Mouse (Mus musculus): ENCODE data around the gene Olfr745. TPM values are rescaled to one million over a fixed set of nuclear protein-coding genes. Genes with fewer than 3 reads are reported as not detected.

Olfr745 gene
- polyA plus RNA-seq (2012; rRNA removed), result not detected in 2 replicates

DNA sequence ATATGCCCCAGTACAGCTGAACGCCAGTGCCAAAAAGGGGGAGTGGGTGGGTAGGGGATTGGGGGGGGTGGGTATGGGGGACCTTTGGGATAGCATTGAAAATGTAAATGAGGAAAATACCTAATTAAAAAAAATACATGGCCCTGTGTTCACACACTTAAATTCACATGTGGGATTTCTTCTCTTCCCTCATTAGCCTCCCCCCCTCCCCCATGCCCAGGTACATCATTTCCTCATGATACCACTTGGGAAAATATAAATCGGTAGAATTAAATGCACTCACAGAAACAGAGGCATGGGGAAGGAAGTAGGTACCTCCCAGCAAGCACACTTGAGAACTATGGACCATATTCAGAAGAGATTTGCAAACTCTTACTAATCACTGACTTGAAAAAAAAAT is at the start of gene Olfr745:
Gene Olfr745 (plus strand): TSS at position 301 of the 400 bp plus-strand sequence.
- 82% methylated on average over 2 of the region's 2 CpGs for WGBS
- Histone ChIP-seq H3K27me3 (ENCODE audit: control insufficient read depth, insufficient read depth, low read length) (no peaks in the 10 kb centered on the region), H3K4me1 (ENCODE audit: control insufficient read depth, insufficient read depth, low read length) (no peaks in the 10 kb centered on the region), H3K27ac (ENCODE audit: insufficient read depth, low read length) (no peak within 1 kb of the TSS), H3K4me3 (replicated peaks; ENCODE audit: insufficient read depth, low read depth, low read length) (no peak within 1 kb of the TSS)
- no peak for DNase-seq
- TF ChIP-seq CTCF (IDR thresholded peaks at IDR 0.05; ENCODE audit: borderline replicate concordance, insufficient read depth, low read depth, low read length), result no peak

GRCm38 (mm10) chr14:50614579-50614978 is 24.6 kb upstream of the Olfr745 start, which contains the start of gene Olfr744:
TSS of gene Olfr744 (plus strand) at chr14:50614879.
- Histone ChIP-seq H3K27me3 (ENCODE audit: control insufficient read depth, insufficient read depth, low read length) (no peaks in the 10 kb centered on the region), H3K4me3 (replicated peaks; ENCODE audit: insufficient read depth, low read depth, low read length) (no peak within 1 kb of the TSS), H3K27ac (ENCODE audit: insufficient read depth, low read length) (no peak within 1 kb of the TSS), H3K4me1 (ENCODE audit: control insufficient read depth, insufficient read depth, low read length) (no peaks in the 10 kb centered on the region)
- DNase-seq, result no peak
- no peak for TF ChIP-seq POLR2A (IDR thresholded peaks at IDR 0.05; ENCODE audit: borderline replicate concordance, insufficient read depth, low read length)
- TF ChIP-seq CTCF (IDR thresholded peaks at IDR 0.05; ENCODE audit: borderline replicate concordance, insufficient read depth, low read depth, low read length), result no peak
- WGBS, result 81% methylated on average over 2 of the region's 2 CpGs

DNA sequence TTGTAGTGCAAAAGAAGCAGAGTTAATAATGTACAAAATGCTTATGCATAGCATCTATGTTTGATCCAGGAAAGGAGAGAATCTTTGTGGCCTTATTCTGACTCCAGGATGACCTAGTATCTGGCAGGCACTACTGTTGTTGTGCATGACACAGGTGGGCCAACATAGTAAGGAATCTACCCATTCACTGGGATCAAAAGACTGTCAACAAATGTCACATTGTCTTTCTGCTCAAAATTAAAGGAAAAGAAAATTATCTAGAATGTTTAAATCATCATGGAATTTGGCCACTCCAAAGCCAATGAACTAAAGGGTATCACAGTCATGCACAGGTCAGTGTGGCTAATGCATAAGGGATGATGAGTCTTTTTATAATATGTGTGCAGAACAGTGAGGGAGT is 7.6 kb downstream of the Olfr745 start, which contains the start of gene Olfr746:
Gene Olfr746 (plus strand): TSS at position 301 of the 400 bp plus-strand sequence.
- no peak for TF ChIP-seq POLR2A (IDR thresholded peaks at IDR 0.05; ENCODE audit: borderline replicate concordance, insufficient read depth, low read length)
- TF ChIP-seq CTCF (IDR thresholded peaks at IDR 0.05; ENCODE audit: borderline replicate concordance, insufficient read depth, low read depth, low read length), result no peak
- no peak within 1 kb of the TSS for H3K27ac ChIP-seq (ENCODE audit: insufficient read depth, low read length)

DNA sequence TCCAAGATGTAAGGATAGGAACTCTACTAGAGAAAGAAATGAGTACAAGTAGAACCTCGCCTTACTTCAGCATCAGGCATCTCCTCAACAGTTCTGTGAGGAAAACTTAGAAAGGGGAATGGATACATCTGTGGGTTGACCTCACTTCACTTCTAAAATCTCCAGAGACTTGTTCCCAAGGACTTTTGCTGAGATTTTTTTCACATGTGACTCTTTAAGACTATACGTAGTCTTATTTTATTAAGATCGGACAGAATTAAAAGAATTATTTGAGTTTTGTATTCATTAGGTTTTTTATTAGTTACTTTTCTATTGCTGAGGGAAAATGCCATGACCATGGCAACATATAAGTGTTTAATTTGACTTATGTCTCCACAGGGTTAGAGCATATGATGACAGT is 53.9 kb downstream of the Olfr745 start, which contains the start of gene Olfr747:
Gene Olfr747 (minus strand): TSS at position 101 of the 400 bp plus-strand sequence.
- Histone ChIP-seq H3K27me3 (ENCODE audit: control insufficient read depth, insufficient read depth, low read length) (no peaks in the 10 kb centered on the region), H3K4me3 (replicated peaks; ENCODE audit: insufficient read depth, low read depth, low read length) (no peak within 1 kb of the TSS), H3K4me1 (ENCODE audit: control insufficient read depth, insufficient read depth, low read length) (no peaks in the 10 kb centered on the region), H3K27ac (ENCODE audit: insufficient read depth, low read length) (no peak within 1 kb of the TSS)
- DNase-seq, result no peak
- WGBS, result 90% methylated on average over 3 of the region's 3 CpGs
- no peak for TF ChIP-seq CTCF (IDR thresholded peaks at IDR 0.05; ENCODE audit: borderline replicate concordance, insufficient read depth, low read depth, low read length)
- no peak for TF ChIP-seq POLR2A (IDR thresholded peaks at IDR 0.05; ENCODE audit: borderline replicate concordance, insufficient read depth, low read length)

More for the DNA sequence above, 7.6 kb downstream of the Olfr745 start, which contains the start of gene Olfr746:
- H3K27me3 ChIP-seq (ENCODE audit: control insufficient read depth, insufficient read depth, low read length), result no peaks in the 10 kb centered on the region
- H3K4me3 ChIP-seq (replicated peaks; ENCODE audit: insufficient read depth, low read depth, low read length), result no peak within 1 kb of the TSS
- DNase-seq, result no peak
- no peaks in the 10 kb centered on the region for H3K4me1 ChIP-seq (ENCODE audit: control insufficient read depth, insufficient read depth, low read length)

Other genes starting within 250 kb of the Olfr745 start
- not detected in 2 replicates for gene Olfr738, start 231.8 kb upstream of the Olfr745 start, polyA plus RNA-seq (2012; rRNA removed)
- not detected in 2 replicates for gene Olfr739, start 220.8 kb upstream of the Olfr745 start, polyA plus RNA-seq (2012; rRNA removed)
- gene Olfr740, start 193.8 kb upstream of the Olfr745 start, polyA plus RNA-seq (2012; rRNA removed), result not detected in 2 replicates
- not detected in 2 replicates for gene Olfr741, start 166.7 kb upstream of the Olfr745 start, polyA plus RNA-seq (2012; rRNA removed)
- not detected in 2 replicates for gene Olfr742, start 135.8 kb upstream of the Olfr745 start, polyA plus RNA-seq (2012; rRNA removed)
- not detected in 2 replicates for gene Olfr743, start 117.5 kb upstream of the Olfr745 start, polyA plus RNA-seq (2012; rRNA removed)
- gene Olfr744, start 24.5 kb upstream of the Olfr745 start, polyA plus RNA-seq (2012; rRNA removed), result not detected in 2 replicates
- not detected in 2 replicates for gene Olfr746, start 7.7 kb downstream of the Olfr745 start, polyA plus RNA-seq (2012; rRNA removed)
- not detected in 2 replicates for gene Olfr747, start 53.8 kb downstream of the Olfr745 start, polyA plus RNA-seq (2012; rRNA removed)
- not detected in 2 replicates for gene Olfr748, start 68.0 kb downstream of the Olfr745 start, polyA plus RNA-seq (2012; rRNA removed)
- not detected in 2 replicates for gene Olfr749, start 105.7 kb downstream of the Olfr745 start, polyA plus RNA-seq (2012; rRNA removed)
- gene Ttc5, start 146.1 kb downstream of the Olfr745 start, polyA plus RNA-seq (2012; rRNA removed), result 60.6 and 60.9 TPM in 2 replicates
- gene Ccnb1ip1, start 168.3 kb downstream of the Olfr745 start, polyA plus RNA-seq (2012; rRNA removed), result not detected in 2 replicates
- 61.2 and 62.2 TPM in 2 replicates for gene Parp2, start 168.5 kb downstream of the Olfr745 start, polyA plus RNA-seq (2012; rRNA removed)
- 6.4 and 8.4 TPM in 2 replicates for gene Tep1, start 231.2 kb downstream of the Olfr745 start, polyA plus RNA-seq (2012; rRNA removed)

Data from cerebellum, adult 2 months (tissue).